Mouse (Mus musculus): ENCODE data around the gene Eps8l2.

Eps8l2 gene

GRCm38 (mm10) chr7:141338576-141339131 is at the start of gene Eps8l2:
TSS of gene Eps8l2 (plus strand) at chr7:141338880.
- DNase-seq (ENCODE audit: low spot score in 2 of 2), result peak in 1 of 2 experiments; percentile 59

GRCm38 (mm10) chr7:141291921-141292582 is 46.6 kb upstream of the Eps8l2 start, which contains the start of gene Drd4:
TSS of gene Drd4 (plus strand) at chr7:141292006.
- no peak for DNase-seq (ENCODE audit: low spot score in 2 of 2)

DNA sequence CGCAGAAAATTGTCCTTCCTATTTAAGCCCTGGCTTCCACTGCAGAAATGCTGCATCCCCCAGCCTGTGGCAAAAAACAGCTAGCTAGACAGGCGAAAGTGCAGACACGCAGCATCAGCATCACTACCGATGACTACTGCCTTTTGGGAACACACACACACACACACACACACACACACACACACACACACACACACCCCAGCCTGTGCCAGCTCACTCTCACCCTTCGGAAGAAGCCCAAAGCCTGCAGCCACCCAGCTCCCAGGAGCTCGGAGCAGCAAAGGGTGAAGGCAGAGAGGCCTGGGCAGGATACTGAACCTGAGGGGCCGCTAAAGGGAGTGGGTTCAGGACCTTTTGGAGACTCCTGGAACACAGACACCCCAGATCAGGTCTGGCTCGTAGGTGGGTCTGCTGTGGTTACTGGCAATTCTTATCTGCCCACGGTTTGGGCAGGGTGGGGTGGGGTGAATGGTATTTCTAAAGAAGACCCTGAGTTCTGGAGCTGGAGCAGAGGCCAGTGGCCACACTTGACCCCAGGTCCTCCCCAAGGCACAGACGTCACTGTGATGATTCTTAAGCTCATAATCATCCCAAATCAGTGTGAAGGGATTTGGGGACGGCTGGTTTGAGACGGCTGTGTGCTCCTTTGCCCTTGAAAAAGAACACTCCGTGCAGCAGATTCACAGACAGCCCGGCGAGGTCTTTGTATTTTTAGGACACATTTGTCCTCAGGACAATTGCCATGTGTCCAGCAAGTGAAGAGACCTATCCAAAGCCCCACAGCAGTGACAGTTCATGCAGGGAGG is 45.9 kb upstream of the Eps8l2 start:
- DNase-seq (ENCODE audit: low spot score in 2 of 2), result no peak

DNA sequence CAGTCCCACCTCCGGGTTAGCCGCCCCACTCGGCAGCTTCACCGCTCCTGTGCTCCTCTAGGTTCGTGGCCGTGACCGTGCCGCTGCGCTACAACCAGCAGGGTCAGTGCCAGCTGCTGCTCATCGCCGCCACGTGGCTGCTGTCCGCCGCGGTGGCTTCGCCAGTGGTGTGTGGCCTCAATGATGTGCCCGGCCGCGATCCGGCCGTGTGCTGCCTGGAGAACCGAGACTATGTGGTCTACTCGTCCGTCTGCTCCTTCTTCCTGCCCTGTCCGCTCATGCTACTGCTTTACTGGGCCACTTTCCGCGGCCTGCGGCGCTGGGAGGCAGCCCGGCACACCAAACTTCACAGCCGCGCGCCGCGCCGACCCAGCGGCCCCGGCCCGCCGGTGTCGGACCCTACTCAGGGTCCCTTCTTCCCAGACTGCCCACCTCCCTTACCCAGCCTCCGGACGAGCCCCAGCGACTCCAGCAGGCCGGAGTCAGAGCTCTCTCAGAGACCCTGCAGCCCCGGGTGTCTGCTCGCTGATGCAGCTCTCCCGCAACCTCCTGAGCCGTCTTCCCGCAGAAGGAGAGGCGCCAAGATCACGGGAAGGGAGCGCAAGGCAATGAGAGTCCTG is 44.7 kb upstream of the Eps8l2 start:
- no peak for DNase-seq (ENCODE audit: low spot score in 2 of 2)

- DNase-seq (ENCODE audit: low spot score in 2 of 2), result no peak
These were observed 44.2 kb upstream of the Eps8l2 start for GRCm38 (mm10) chr7:141294479-141294878.

DNA sequence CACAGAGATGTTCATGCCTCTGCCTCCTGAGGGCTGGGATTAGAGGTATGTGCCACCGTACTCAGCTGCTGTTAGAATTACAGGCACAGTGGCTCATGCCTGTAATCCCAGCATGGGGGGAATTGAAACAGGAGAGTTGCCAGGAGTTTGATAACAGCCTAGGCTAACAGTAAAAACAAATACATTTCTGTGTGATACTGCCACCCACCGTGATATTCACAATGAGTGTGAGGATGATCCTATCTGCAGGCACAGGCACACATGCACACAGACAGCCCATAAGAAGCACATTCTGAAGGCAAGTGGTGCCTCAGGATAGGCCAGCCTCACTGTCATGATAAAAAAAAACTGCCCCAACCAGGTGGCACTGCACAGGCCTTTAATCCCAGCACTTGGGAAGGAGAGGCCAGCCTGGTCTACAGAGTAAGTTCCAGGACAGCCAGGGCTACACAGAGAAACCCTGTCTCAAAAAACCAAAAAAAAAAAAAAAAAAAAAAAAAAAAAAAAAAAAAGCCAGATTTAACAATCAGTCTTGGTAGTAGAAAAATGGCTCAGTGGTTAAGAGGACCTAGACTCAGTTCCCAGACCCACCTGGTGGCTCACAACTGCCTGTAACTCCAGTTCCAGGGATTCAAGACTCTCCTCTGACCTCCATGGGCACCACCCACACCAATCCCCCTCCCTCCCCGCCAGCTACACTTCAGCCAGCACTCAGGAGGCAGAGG is 40.6 kb upstream of the Eps8l2 start:
- no peak for DNase-seq (ENCODE audit: low spot score in 2 of 2)

GRCm38 (mm10) chr7:141299175-141299574 is 39.5 kb upstream of the Eps8l2 start:
- no peak for DNase-seq (ENCODE audit: low spot score in 2 of 2)

DNA sequence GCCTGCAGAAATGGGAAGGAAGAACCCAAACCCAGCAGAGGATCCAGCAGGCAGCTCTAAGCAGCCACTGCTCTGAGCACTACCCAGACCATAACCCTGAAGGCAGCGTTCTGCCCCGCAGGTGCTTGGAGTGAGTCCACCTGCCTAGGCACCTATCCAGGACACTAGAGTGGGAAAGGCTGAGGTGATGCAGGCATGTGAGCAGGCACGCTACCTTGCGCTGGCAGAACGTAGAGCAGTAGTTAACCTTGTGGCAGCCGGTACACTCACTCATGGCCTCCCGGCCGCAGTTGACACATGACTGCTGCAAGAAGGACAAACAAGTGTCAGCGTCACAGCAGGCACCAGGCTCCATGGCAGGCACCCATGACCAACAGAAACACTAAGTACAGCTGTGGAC is 37.3 kb upstream of the Eps8l2 start:
- DNase-seq (ENCODE audit: low spot score in 2 of 2), result no peak

GRCm38 (mm10) chr7:141302702-141303268 is 35.9 kb upstream of the Eps8l2 start:
- no peak for DNase-seq (ENCODE audit: low spot score in 2 of 2)

- no peak for DNase-seq (ENCODE audit: low spot score in 2 of 2)
These were observed 34.1 kb upstream of the Eps8l2 start for GRCm38 (mm10) chr7:141304537-141304936.

DNA sequence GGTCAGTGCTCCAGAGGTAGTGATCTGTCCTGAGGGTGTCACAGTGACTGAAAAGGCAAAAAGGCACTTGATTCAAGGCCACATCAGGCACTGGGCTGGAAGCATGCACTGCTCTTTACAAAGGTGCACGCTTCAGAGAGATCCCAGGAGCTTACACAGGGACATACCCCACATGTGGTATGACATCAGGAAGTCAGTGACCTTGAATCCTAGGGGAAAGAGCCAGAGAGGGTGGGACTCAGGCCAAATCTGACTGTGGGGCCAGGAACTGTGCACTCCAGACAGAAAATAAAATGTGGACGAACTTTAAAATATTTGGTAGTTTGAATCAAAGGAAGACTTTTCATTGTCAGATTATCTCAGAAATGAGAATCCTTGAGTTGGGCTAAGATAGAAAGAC is 24.3 kb upstream of the Eps8l2 start:
- DNase-seq (ENCODE audit: low spot score in 2 of 2), result no peak

DNA sequence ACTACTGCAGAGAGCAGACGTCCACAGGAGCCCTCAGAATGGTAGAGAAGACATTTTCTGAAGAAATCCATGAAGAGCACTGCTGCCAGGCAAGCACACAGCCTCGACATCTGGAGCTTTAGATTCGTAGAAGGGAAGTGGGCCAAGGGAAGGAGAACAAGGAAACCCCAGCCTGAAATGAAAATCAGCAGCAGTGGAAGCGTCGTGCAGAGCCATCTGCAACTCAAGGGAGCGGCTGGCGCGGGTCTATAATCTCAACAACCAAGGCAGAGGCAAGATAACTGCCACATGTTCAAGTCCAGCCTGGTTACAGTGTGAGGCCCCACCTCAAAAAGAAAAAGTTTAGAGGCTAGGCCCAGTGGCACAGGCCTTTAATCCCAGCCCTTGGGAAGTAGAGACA is 23.6 kb upstream of the Eps8l2 start:
- no peak for DNase-seq (ENCODE audit: low spot score in 2 of 2)

DNA sequence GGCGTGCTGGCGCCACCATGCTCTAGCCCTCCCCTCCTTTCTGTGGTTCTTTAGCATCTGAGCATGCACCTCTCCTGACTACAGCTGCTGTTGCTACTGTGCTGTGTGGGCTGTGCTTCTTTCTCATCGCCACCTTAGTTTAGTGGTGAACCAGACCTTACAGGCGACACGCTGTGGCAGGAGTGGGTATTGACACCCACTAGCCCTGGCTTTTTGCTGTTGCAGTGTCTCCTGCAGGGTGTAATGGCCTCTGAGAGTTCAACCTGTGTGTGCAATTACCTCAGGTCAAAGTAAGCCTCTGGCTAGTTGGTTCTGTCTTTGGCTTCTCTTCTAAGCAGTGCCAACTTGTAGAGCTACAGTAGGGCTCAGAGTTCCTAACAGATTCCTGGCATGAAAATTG is 22.7 kb upstream of the Eps8l2 start:
- peak in 1 of 2 experiments; percentile 71 for DNase-seq (ENCODE audit: low spot score in 2 of 2)

GRCm38 (mm10) chr7:141317619-141318132 is 21.0 kb upstream of the Eps8l2 start:
- DNase-seq (ENCODE audit: low spot score in 2 of 2), result no peak

- no peak for DNase-seq (ENCODE audit: low spot score in 2 of 2)
These were observed 19.2 kb upstream of the Eps8l2 start for GRCm38 (mm10) chr7:141319446-141319845.

DNA sequence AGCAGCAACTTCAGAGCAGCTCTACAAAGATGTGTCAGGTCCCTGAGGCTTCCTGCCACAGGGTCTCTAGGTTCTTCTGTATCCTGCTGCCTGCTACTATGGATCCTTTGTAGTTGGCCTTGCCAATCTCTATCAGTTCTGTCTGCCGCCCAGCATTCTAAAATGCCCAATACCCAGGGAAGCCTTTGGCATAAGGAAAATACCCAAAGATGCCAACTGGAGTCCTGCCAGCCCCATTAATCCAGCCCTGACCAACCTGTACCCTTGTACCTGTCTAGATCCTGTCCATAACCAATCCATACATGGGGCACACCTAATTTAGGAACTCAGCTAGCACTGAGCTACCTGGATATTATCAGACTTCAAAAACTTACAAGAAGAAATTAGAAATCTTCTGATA is 14.0 kb upstream of the Eps8l2 start:
- DNase-seq (ENCODE audit: low spot score in 2 of 2), result no peak

GRCm38 (mm10) chr7:141326546-141327446 is 11.9 kb upstream of the Eps8l2 start:
- peak in 1 of 2 experiments; percentile 66 for DNase-seq (ENCODE audit: low spot score in 2 of 2)

DNA sequence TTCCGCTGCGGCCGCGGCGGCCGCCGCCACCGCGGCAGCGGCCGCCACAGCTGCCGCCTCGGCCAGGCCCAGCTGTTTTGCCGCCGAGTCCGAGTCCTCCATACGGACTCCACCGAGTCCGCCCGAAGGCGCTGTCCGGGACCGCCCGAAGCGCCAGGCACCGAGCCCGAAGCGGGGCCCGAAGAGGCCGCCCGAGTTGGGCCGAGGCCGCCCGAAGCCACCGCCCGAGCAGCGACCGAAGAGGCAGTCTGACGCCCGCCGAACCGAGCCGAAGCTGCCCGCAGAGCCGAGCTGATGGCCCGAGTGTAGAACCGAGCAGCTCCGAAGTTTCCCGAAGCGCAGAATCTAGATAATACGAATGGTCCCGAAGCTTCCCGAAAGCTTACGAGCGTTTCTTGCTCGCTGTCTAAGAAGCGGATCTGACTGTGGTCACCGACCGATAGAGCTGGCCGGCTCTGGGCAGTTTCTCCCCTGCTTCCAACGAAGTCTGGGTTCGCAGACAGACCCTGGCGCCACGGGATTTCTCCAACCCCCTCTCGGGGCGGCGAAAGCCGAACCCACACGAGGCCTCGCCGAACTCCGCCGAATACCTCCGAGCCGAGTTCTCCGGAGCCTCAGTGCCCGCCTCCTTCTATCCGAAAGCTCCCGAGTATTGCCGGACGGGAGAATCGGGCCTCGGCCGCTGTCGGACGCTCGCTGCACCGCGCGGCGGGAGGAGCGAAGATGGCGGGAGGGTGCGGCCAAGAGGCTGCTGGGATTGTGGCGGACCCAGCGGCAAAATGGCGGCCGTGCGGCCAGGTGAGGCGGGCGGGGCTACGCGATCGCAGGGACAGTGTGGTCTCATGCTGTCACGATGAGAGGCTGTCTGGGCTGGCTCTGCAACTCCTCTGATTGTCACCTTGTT is 11.0 kb upstream of the Eps8l2 start, which contains the start of the genes Deaf1 and Tmem80:
Gene Deaf1 (minus strand): TSS at position 222 of the 904 bp plus-strand sequence.
Gene Tmem80 (plus strand): TSS at position 271 of the 904 bp plus-strand sequence.
- DNase-seq (ENCODE audit: low spot score in 2 of 2), result peak; percentile 97 to 99
